Mouse (Mus musculus) lung, embryonic 16.5 days (tissue): ENCODE results near the gene Gm49325. TPM values are rescaled to one million over a fixed set of nuclear protein-coding genes. Genes with fewer than 3 reads are reported as not detected.

Experiments
- ATAC-seq: fragments of 200-750 bp; cut with Nextera tagmentation; 2 replicates; pipeline ENCODE4 v1.8.0; 2017; ENCODE audit warnings: low read depth, mild to moderate bottlenecking, moderate library complexity
- H3K27ac ChIP-seq: fragments of 300-500 bp; sonication (generic); 2 replicates; pipeline ENCODE4 v1.5.1; 2014; ENCODE audit warnings: mild to moderate bottlenecking, control low read depth, low read length
- H3K27me3 ChIP-seq: fragments of 300-500 bp; sonication (generic); 2 replicates; pipeline ENCODE4 v1.6.1; 2014; ENCODE audit warnings: low read depth, low read length, mixed read lengths; ENCODE audit not compliant: control insufficient read depth, insufficient read depth
- H3K36me3 ChIP-seq: fragments of 300-500 bp; sonication (generic); 2 replicates; pipeline ENCODE4 v1.6.1; 2014; ENCODE audit warnings: low read length; ENCODE audit not compliant: control insufficient read depth, insufficient read depth
- H3K4me1 ChIP-seq: fragments of 300-500 bp; sonication (generic); replicated peaks from 2 replicates; pipeline ENCODE4 v1.6.1; 2014; ENCODE audit warnings: low read length, mixed read lengths; ENCODE audit not compliant: control insufficient read depth, insufficient read depth
- H3K4me2 ChIP-seq: fragments of 300-500 bp; sonication (generic); 2 replicates; pipeline ENCODE4 v1.6.1; 2014; ENCODE audit warnings: low read depth, low read length, control low read depth
- H3K4me3 ChIP-seq: fragments of 300-500 bp; sonication (generic); 2 replicates; pipeline ENCODE4 v1.5.1; 2014; ENCODE audit warnings: mild to moderate bottlenecking, low read length, control low read depth
- H3K9ac ChIP-seq: fragments of 300-500 bp; sonication (generic); 2 replicates; pipeline ENCODE4 v1.6.1; 2014; ENCODE audit warnings: low read length, control low read depth
- H3K9me3 ChIP-seq: fragments of 300-500 bp; sonication (generic); 2 replicates; pipeline ENCODE4 v1.6.1; 2016; ENCODE audit warnings: low read length; ENCODE audit not compliant: control insufficient read depth
- WGBS: fragments of 180-500 bp; shearing (Covaris S2); extraction: QIAGEN DNeasy Blood & Tissue Kit; methylation state at CpG from one replicate; pipeline ENCODE4 v1.1.7; 2014; 5-methylcytosine and 5-hydroxymethylcytosine counted together
- polyA plus RNA-seq: library from polyadenylated mRNA; unstranded; fragments of >200 nt; fragmentation: Nextera tagmentation; extraction: Ambion mirVana; gene quantifications from 2 replicates; pipeline ENCODE4 v1.2.1, GENCODE M21; 2015

The Gm49325 gene
- polyA plus RNA-seq, 1 experiment from 2014 or later = 2.4 TPM

- Histone ChIP-seq H3K36me3 (peaks cover 49% of the 10 kb centered on the region), H3K27ac (no peak overlapping the region), H3K4me1 (peaks cover 3% of the 10 kb centered on the region), H3K27me3 (no peaks in the 10 kb centered on the region), H3K4me2 (no peak overlapping the region), H3K4me3 (no peak overlapping the region), H3K9ac (no peak overlapping the region), H3K9me3 (no peaks in the 10 kb centered on the region)
- no peak for ATAC-seq
- WGBS = 93% methylated on average over 9 of the region's 9 CpGs
These were observed 10.2 kb downstream of the Gm49325 start for GRCm38 (mm10) chr10:77616166-77616565.

- Histone ChIP-seq H3K4me1 (peaks cover 8% of the 10 kb centered on the region), H3K9me3 (no peaks in the 10 kb centered on the region), H3K27me3 (no peaks in the 10 kb centered on the region), H3K9ac (no peak overlapping the region), H3K27ac (no peak overlapping the region), H3K4me2 (no peak overlapping the region), H3K4me3 (no peak overlapping the region), H3K36me3 (peaks cover 43% of the 10 kb centered on the region)
- no peak for ATAC-seq
- WGBS = 93% methylated on average over 7 of the region's 7 CpGs
These were observed 10.9 kb downstream of the Gm49325 start for GRCm38 (mm10) chr10:77616926-77617325.

DNA sequence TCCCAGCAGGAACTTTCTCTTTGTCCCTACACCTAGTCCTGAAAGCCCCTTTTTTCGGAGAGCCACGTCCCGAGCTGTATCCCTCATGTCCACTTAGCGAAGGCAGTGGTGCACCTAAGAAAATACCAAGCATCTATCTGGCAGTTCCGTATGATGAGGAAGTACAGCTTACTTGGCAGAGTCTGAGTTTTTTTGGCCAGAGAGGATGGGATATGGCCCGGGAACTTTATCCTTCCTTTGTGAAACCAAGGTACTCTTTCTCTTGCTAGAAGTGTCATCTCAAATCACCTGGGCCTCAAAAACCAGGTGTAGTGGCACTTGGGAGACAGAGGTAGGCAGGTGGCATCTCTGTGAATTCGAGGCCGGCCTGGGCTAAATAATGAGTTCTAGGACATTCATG lies 15.5 kb downstream of the Gm49325 start:
- 77% methylated on average over 8 of the region's 8 CpGs for WGBS
- H3K27ac ChIP-seq = peak overlapping the region; percentile 91
- H3K4me1 ChIP-seq = peaks cover 26% of the 10 kb centered on the region
- peak overlapping the region; percentile 71 for H3K4me2 ChIP-seq
- peak overlapping the region; percentile 97 for H3K9ac ChIP-seq
- H3K27me3 ChIP-seq = no peaks in the 10 kb centered on the region
- H3K9me3 ChIP-seq = no peaks in the 10 kb centered on the region
- no peak; the same call in 1 of the 2 replicates for ATAC-seq
- H3K4me3 ChIP-seq = peak overlapping the region; percentile 65
- H3K36me3 ChIP-seq = peaks cover 16% of the 10 kb centered on the region

DNA sequence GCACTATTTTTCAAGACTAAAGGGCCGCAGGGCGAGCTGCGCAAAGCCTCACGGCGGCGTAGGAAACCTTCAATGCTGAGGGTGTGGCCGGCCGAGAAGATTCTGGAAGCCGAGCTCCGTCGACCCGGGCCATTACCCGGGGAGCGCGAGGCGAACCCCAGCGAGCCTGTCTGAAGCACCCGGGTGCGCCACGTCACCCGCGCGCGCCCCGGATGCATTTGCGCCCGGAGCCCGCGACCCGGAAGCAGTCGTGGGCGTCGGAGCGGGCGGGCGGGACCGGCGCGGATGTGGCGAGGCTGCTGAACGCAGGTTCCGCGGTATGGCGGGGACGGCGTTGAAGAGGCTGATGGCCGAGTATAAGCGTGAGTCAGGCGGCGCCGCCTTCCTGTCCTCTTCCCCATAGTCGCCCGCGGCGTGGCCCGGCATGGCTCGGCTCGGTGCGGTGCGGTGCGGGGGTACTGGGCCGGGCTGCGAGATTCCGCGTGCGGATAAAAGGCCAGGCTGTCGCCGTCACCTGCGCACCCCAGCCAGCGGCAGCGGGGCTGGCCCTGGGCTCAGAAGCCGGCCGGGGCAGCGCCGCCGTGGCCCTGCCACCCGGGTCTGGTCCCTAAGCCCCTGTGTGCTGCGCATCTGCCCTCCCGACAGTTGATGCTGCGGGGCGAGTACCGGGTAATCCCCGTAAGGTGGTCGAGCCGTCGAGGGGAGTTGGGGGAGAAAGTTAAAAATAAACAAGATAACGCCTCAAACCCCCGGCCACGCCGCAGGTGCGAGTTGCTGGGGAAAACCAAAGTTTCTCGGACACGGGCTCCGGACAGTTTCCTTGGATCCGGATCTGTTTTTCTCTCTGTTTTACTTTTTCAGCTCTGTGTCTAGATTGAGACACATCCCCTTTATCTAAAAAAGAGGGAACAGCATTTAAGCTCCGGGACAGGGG lies 16.3 kb downstream of the Gm49325 start, which contains the start of gene Ube2g2:
Gene Ube2g2 (plus strand): TSS at position 221 of the 934 bp plus-strand sequence.
- H3K27ac ChIP-seq = peak within 1 kb of the TSS; percentile 91
- under 1% methylated on average over 85 of the region's 96 CpGs for WGBS
- H3K9me3 ChIP-seq = no peaks in the 10 kb centered on the region

DNA sequence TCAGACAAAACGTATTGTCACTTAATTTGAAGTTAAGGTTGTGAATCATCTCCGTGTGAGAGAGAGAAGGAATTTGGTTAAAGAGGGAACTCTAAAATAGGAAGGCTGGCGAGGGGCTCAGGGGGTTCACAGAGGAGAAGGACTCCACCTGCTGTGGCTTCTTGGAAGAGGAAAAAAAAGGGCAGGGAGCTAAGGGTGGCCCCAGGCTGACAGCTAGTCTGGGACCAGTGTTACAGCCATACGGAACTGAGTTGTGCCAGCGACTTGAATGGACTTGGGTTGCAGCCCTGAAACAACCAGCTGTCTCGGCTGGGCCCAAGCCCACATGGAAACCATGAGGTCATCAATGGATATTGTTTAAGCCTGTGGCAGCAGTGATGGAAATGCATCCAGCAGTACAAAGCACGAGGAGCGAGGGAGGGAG lies 17.1 kb downstream of the Gm49325 start:
- H3K27ac ChIP-seq = peak overlapping the region; percentile 91
- H3K36me3 ChIP-seq = peaks cover 6% of the 10 kb centered on the region
- H3K4me1 ChIP-seq = peaks cover 29% of the 10 kb centered on the region
- H3K4me2 ChIP-seq = peak overlapping the region; percentile 71
- ATAC-seq = peak; percentile 20; the same call in 1 of the 2 replicates
- H3K27me3 ChIP-seq = no peaks in the 10 kb centered on the region
- WGBS = 7% methylated on average over 8 of the region's 8 CpGs
- no peaks in the 10 kb centered on the region for H3K9me3 ChIP-seq
- H3K9ac ChIP-seq = peak overlapping the region; percentile 97
- peak overlapping the region; percentile 65 for H3K4me3 ChIP-seq

More for the DNA sequence above, 16.3 kb downstream of the Gm49325 start, which contains the start of gene Ube2g2:
- ATAC-seq = peak; percentile 95
- Histone ChIP-seq H3K9ac (peak within 1 kb of the TSS; percentile 97), H3K4me2 (peak within 1 kb of the TSS; percentile 71), H3K4me1 (peaks cover 29% of the 10 kb centered on the region), H3K4me3 (peak within 1 kb of the TSS; percentile 65), H3K27me3 (no peaks in the 10 kb centered on the region), H3K36me3 (peaks cover 11% of the 10 kb centered on the region)

DNA sequence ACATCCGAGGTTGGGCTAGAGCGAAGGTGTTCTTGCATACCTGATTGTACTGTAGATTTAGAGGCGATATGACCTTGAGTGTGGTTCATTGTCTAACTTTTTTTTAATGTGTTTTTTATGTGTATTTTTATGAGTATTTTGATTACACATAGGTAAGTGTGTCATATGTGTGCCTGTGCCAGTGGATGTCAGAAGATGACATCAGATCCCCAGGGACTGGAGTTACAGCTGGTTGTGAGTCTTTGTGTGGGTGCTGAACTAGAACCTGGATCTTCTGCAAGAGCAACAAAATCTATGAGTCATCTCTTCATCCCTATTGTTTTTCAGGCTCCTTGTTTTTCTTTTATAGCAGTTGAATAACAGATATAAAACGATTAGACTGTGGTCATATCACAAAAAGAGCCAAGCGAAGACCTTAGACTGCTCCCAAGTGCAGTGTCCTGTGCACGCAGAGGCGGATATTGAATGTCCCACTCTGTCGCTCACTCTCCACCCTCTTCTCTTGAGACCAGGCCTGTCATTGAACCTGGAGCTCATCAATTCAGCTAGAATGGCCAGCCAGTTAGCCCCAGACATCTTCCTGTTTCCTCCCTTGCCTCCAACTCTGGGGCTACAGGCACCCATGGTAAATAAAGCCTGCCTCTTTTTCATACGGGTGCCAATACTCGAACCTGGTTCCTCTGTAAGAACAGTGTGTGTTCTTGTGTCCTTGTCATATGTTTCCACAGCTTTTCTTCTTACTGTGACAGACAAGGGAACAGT lies 17.8 kb downstream of the Gm49325 start:
- peak overlapping the region; percentile 41 for H3K27ac ChIP-seq

GRCm38 (mm10) chr10:77624570-77624995 lies 18.6 kb downstream of the Gm49325 start:
- Histone ChIP-seq H3K9ac (peak overlapping the region; percentile 45; the same call in 1 of the 2 replicates), H3K9me3 (no peaks in the 10 kb centered on the region), H3K4me1 (peaks cover 29% of the 10 kb centered on the region), H3K4me2 (no peak overlapping the region), H3K27me3 (no peaks in the 10 kb centered on the region), H3K27ac (peak overlapping the region; percentile 41), H3K36me3 (no peaks in the 10 kb centered on the region; the same call in 1 of the 2 replicates), H3K4me3 (no peak overlapping the region)
- 61% methylated on average over 7 of the region's 7 CpGs for WGBS
- ATAC-seq = no peak

More for the DNA sequence above, 17.8 kb downstream of the Gm49325 start:
- Histone ChIP-seq H3K9ac (peak overlapping the region; percentile 45), H3K4me1 (peaks cover 29% of the 10 kb centered on the region), H3K4me3 (peak overlapping the region; percentile 65), H3K36me3 (peaks cover 2% of the 10 kb centered on the region; the same call in 1 of the 2 replicates), H3K27me3 (no peaks in the 10 kb centered on the region), H3K9me3 (no peaks in the 10 kb centered on the region), H3K4me2 (peak overlapping the region; percentile 71)
- 82% methylated on average over 10 of the region's 10 CpGs for WGBS
- no peak for ATAC-seq

- Histone ChIP-seq H3K4me2 (no peak overlapping the region), H3K36me3 (no peaks in the 10 kb centered on the region; the same call in none of the 2 replicates), H3K4me3 (no peak overlapping the region), H3K27me3 (no peaks in the 10 kb centered on the region), H3K9ac (no peak overlapping the region), H3K27ac (no peak overlapping the region), H3K9me3 (no peaks in the 10 kb centered on the region), H3K4me1 (peaks cover 29% of the 10 kb centered on the region)
- ATAC-seq = no peak
- 76% methylated on average over 7 of the region's 7 CpGs for WGBS
These were observed 20.0 kb downstream of the Gm49325 start for GRCm38 (mm10) chr10:77626036-77626435.
